Mouse (Mus musculus): ENCODE data around the gene Kctd6. TPM values are rescaled to one million over a fixed set of nuclear protein-coding genes. Genes with fewer than 3 reads are reported as not detected.
A peak's percentile ranks its signal among the peaks of the same experiment; 100 is the strongest.

The Kctd6 gene
- total RNA-seq, 4 experiments from 2014 or later, result 52.8 to 75.2 (median 63.4) TPM

- peak in 1 of 2 experiments; percentile 40 for DNase-seq (ENCODE audit: low spot score in 2 of 2)
These were observed 613 bp downstream of the Kctd6 start for GRCm38 (mm10) chr14:8214299-8215207.

- DNase-seq (ENCODE audit: low spot score in 2 of 2), result no peak
These were observed 1.4 kb downstream of the Kctd6 start for GRCm38 (mm10) chr14:8215208-8215778.

DNA sequence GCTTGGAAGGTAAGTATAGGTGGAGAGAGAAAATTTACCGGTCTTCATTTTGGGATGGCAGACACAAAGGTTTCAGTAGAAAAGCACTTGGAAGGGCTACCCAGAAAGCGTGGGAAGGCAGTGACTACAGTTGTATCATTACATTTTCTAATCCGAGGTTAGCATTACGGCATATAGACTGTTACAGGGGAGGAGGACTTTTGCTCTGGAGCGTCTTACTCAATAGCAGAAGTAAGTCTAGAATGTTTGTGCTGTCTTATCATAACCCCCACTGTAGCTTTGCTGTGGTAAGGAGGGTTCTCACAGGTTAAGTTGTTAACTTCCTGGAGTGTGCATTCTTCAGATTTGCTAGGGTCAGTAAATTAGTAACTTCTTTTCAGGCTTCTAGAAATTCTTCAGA is 2.2 kb downstream of the Kctd6 start:
- no peak for DNase-seq (ENCODE audit: low spot score in 2 of 2)

DNA sequence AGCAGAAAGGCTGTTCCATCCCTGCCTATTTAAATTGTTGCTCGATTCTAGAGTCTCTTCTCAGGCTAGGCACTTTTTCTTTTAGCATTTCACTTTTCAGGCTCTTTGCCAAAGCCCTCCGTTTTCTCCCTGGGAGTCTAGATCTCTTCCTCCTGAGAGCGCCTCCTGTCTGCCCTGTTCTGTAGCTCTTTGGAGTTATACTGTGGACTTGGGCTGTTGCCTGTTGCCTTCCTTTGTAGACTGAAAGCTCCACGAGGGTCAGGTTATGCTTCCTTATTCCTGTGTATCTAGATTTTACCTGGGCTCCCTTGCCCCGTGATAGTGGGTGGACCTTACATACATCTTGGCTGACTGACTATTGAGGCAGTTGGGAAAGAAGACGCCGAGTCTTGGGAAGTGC is 4.3 kb downstream of the Kctd6 start:
- no peak for DNase-seq (ENCODE audit: low spot score in 2 of 2)

- no peak for DNase-seq (ENCODE audit: low spot score in 2 of 2)
These were observed 4.9 kb downstream of the Kctd6 start for GRCm38 (mm10) chr14:8218730-8219380.

GRCm38 (mm10) chr14:8219876-8220275 is 5.9 kb downstream of the Kctd6 start:
- DNase-seq (ENCODE audit: low spot score in 2 of 2), result no peak

- no peak for DNase-seq (ENCODE audit: low spot score in 2 of 2)
These were observed 6.4 kb downstream of the Kctd6 start for GRCm38 (mm10) chr14:8220306-8220705.

DNA sequence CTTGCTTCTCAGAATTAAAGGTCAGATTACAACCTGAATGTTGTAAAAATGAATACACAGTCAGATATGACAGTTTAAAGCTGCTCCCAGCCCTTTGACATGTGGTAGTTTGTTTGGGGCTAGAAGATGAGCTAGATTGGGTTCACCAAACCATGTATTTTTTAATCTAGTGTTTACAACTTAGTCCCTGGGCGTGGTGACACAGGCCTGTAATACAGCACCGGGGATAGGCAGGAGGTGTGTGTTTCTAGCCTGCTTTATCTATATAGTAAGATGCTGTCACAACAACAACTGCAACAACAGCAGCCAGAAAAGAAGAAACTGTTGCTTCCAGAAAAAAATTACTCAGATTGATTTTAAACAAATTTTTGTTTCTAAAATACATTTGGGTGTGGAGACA is 7.0 kb downstream of the Kctd6 start:
- no peak for DNase-seq (ENCODE audit: low spot score in 2 of 2)

GRCm38 (mm10) chr14:8222561-8222960 is 8.6 kb downstream of the Kctd6 start:
- no peak for DNase-seq (ENCODE audit: low spot score in 2 of 2)

DNA sequence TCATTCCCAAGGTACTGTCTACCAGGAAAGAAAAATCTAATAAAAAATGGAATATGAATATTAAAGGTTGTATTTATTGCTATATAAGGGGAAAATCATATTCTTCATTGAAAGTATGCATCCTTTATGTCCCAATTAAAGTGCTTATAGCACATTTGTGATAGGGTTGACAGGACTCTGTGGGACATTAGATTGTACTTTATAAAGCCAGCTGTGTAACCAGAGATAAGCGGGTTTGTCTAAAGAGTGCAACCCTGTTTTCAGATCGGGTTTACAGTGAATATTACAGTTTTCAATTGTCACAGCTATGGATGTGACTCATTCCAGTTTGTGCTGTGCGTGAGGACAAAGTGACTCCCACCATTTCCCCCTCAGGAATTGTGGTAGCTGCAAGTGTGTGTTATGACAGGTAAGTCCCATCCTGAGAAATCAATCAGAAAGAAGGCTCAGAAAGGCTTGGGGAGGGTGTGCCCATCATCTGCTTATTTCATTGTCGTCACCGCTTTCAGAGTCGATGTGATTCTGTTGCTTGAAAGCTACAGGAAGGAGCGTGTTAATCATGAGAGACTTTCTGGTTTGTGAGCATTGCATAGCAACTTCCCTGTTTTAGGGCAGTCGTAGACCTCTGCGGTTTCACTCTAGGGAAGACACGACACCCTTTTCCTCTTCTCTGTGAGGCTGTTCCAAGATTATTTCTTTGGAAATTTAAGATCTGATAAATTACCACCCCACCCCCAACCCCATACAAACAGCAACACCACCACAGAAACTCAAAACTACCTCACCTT is 9.8 kb downstream of the Kctd6 start:
- DNase-seq (ENCODE audit: low spot score in 2 of 2), result no peak

DNA sequence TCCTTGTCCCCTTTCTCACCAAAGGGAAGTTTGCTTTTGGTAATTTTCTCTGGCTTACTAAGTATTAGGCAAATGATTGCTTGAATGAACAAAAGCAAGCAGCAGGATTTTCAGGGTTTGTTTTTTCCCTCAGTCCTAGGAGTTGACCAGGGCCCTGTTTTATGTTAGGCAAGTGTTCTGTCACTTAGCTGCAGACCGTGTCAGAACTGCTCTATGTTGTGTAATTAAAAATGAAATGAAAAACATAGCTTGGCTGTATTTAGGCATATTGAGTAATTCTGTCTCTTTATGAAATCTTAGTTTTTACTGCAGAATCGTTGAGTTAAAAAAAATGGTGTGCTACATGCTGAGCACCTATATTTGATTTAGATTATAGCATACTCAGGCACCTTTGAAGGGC is 10.9 kb downstream of the Kctd6 start:
- no peak for DNase-seq (ENCODE audit: low spot score in 2 of 2)

DNA sequence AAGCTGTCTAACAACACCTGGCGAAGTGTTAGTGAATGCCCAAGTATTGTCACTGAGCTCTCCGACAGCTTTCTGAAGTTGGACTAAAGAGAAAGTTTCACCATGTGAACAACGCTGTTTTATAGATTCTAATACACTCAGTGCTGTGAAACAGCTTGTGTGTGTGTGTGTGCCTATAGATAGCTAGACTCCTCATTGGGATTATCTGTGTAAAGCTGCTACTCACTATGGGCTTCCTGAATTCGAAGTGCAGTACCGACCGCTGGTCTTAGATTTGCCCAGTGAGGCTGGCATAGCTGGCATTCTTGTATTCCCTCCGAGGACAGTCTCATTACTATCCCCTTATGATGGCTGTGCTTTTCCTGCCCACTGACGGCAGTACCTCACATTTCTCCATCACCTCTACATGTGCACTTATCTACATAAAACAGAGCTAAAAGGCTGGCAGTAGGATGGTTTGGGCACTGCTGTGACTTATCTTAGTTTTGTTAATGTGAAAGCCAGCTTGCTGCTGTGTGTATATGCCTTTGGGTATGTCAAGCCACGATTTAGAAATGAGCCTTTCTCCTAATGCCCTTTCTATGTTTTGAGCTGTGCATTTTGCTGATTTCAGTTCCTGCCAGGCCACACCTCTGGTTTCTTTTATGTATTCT is 15.6 kb downstream of the Kctd6 start:
- DNase-seq (ENCODE audit: low spot score in 2 of 2), result no peak

DNA sequence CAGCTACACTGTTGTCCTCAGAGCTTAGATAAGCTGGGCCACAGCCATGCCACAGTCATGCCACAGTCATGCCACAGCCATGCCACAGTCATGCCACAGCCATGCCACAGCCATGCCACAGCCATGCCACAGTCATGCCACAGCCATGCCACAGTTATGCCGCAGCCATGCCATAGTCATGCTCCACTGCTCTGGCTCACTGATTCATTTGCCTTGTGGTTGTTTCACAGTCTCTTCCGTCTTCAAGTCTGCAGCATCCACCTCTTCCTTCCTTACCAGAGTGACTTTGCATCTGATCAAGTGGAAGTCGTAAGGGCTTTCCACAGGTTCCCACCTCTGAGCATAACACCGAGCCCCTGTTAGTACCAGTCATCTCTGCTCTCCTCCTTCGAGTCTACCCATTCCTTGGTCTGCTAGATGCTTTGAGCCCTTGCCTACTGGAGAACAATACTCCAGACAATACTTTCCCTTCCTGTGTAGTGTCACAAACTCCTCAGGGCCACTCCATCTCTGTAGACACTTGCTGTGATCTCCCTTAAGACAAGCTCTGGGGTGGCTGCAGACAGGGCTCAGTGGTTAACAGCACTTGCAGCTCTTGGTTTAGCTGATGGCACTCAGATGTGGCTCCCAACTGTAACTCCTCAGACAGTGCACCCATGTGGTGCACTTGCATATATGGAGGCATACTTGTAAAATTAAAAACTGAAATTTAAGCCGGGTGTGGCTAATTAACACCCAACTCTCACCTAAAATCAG is 18.4 kb downstream of the Kctd6 start:
- DNase-seq (ENCODE audit: low spot score in 2 of 2), result no peak

GRCm38 (mm10) chr14:8233252-8233651 is 19.3 kb downstream of the Kctd6 start:
- DNase-seq (ENCODE audit: low spot score in 2 of 2), result no peak

DNA sequence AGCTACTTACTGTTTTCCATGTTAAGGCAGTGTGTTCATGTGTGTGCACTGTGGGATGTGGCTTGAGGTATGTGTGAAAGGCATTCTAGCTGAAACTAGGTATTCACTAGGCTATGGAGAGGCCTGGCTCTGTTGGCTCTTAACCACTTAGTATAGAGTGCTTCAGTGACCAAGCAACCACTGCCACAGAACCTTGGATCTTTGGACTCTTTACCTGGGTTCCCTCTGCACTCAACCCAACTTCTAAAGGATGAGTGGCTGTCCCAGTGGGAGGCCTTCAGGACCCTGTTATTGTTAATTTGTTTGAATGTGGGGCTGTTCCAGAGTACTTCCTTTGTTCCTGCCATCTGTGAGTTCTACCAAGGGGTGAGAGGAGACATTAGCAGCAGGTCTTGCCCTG is 27.9 kb downstream of the Kctd6 start:
- no peak for DNase-seq (ENCODE audit: low spot score in 2 of 2)

DNA sequence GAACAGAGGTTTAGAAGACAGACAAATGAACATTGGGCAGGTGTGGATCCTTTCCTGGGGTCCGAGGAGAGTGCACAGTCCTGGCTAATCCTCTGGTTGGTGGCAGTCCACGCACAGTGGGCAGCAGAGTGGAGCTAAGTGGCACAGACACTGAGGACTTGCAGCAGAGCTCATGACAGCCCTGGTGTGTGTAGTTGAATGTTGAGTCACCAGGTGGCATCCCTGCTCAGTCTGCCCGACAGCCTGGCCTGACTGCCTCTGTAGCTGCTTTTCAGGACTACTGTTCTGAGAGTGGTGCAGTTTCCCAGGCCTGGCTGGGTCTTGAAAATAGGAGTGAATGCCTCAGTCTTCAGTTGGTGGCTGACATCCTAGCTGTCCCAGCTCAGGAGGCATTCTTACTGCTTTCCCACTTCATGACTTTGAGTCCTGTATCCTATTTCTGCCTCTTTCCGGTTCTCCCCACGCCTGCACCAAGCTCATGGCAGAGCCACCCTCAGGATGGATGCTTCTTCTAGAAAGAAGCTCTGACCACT is 28.5 kb downstream of the Kctd6 start:
- DNase-seq (ENCODE audit: low spot score in 2 of 2), result peak; percentile 34 to 58

DNA sequence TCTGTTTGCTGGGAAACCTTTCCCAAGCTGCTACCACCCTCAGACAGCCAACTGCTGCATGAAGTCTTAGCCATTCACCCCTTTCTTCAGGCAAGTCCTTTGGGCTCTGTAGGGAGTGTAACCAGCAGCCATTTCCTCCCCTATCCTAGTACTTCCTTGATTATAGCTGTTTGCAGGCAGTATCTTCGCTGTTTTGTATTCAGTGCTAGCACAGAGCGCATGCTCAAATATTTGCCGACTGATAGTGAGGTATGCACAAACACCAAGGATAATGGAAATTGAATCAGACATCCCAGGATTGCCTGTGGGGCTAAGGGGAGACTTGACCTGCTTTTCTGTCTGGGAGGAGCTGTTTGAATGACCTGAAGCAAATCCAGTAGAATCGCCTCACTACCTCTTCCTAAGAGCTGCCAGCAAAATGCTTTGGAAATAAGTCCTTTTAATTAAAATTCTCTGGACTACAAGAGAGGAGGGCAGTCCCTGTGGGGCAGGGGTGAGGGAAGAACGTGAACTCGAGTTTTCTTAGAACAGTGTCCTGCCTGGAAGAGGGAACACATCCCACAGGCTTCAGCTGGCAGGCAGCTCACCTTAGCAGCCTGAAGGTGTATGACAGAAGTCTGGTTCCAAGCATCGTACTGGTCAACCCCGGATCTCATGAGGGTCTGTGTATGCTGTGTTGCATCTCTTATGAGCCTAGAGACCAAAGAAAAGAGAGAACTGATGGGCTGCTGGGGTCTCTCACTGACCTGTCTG is 29.4 kb downstream of the Kctd6 start:
- no peak for DNase-seq (ENCODE audit: low spot score in 2 of 2)

DNA sequence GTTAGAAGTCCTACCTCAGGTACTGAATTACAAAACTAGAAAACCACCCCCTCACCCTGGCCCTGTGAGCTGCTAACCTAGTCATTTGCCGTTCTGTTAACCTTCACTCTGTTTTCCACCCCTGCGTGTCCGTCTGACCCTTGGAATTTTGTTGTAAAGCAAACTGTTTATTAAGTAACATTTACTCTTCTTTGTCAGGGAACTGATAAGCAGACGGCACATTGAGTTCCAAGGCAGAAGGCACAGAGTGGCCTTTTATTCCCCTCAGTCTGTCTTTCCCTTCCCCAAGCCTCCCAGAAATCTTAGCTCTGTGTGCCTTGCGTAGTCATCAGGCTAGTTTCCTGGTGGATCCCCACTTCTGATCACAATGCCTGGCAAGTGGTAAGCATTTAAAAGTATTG is 30.3 kb downstream of the Kctd6 start:
- no peak for DNase-seq (ENCODE audit: low spot score in 2 of 2)

GRCm38 (mm10) chr14:8246878-8247277 is 32.9 kb downstream of the Kctd6 start:
- DNase-seq (ENCODE audit: low spot score in 2 of 2), result no peak

Measured in layer of hippocampus, adult 8-10 months (tissue).